Comparison of ENCODE assay signal across 8 mouse cellular contexts in genomic region chr6:52221337-52221992, GRCm38 (mm10). TPM values are rescaled to one million over a fixed set of nuclear protein-coding genes. Genes with fewer than 3 reads are reported as not detected.
DNase-seq lines count a peak whose midpoint lies in the region; ATAC-seq and TF ChIP-seq lines count a peak whose summit lies in the region.

Gene Hoxa7, minus strand, starts transcription at chr6:52221854.

- peak; percentile 39 for DNase-seq in G1E (ENCODE audit: low spot score)
- peak; percentile 73 to 84 for DNase-seq in cerebellum, adult 2 months
- peak; percentile 90 for DNase-seq in forebrain, postnatal 0 days
- DNase-seq in heart, postnatal 36 days = peak; percentile 90 to 91
- peak; percentile 68 to 81 for DNase-seq in layer of hippocampus, adult 2 months (ENCODE audit: low spot score in 2 of 2)
- DNase-seq in lung, adult 2 months = peak; percentile 86
- DNase-seq in testis, postnatal 10 days (ENCODE audit: low spot score) = peak; percentile 93

- peak within 1 kb of the TSS; percentile 62; the same call in 1 of the 2 replicates for H3K4me3 ChIP-seq in G1E (ENCODE audit: low read depth, low read length)
- peak within 1 kb of the TSS; percentile 65 for H3K4me3 ChIP-seq in cerebellum, adult 2 months (replicated peaks; ENCODE audit: insufficient read depth, low read depth, low read length)
- H3K4me3 ChIP-seq in forebrain, postnatal 0 days (ENCODE audit: low read depth, low read length) = peak within 1 kb of the TSS; percentile 50
- peak within 1 kb of the TSS; percentile 63 for H3K4me3 ChIP-seq in layer of hippocampus, adult 2 months
- H3K4me3 ChIP-seq in lung, adult 2 months (replicated peaks; ENCODE audit: extremely low read depth, low read depth, low read length) = peak within 1 kb of the TSS; percentile 82
- H3K4me3 ChIP-seq in neural tube, embryonic 15.5 days (replicated peaks) = peak within 1 kb of the TSS; percentile 65

- H3K27ac ChIP-seq in cerebellum, adult 2 months (ENCODE audit: insufficient read depth, low read length) = no peak within 1 kb of the TSS
- no peak within 1 kb of the TSS for H3K27ac ChIP-seq in forebrain, postnatal 0 days (ENCODE audit: low read depth, low read length)
- no peak within 1 kb of the TSS for H3K27ac ChIP-seq in layer of hippocampus, adult 2 months
- peak within 1 kb of the TSS; percentile 100 for H3K27ac ChIP-seq in neural tube, embryonic 15.5 days (replicated peaks)

- H3K4me1 ChIP-seq in G1E (ENCODE audit: insufficient read depth, low read depth, low read length) = peaks cover 10% of the 10 kb centered on the region
- no peaks in the 10 kb centered on the region for H3K4me1 ChIP-seq in cerebellum, adult 2 months (ENCODE audit: control insufficient read depth, insufficient read depth, low read length)
- peaks cover 4% of the 10 kb centered on the region; the same call in 1 of the 2 replicates for H3K4me1 ChIP-seq in forebrain, postnatal 0 days (ENCODE audit: insufficient read depth)
- peaks cover 3% of the 10 kb centered on the region; the same call in 1 of the 2 replicates for H3K4me1 ChIP-seq in lung, adult 2 months (ENCODE audit: control insufficient read depth, insufficient read depth, low read length)
- peaks cover 50% of the 10 kb centered on the region for H3K4me1 ChIP-seq in neural tube, embryonic 15.5 days

- H3K9ac ChIP-seq in forebrain, postnatal 0 days = peak within 1 kb of the TSS; percentile 62
- H3K9ac ChIP-seq in neural tube, embryonic 15.5 days (replicated peaks) = peak within 1 kb of the TSS; percentile 84

- no peaks in the 10 kb centered on the region for H3K36me3 ChIP-seq in G1E (replicated peaks)
- no peaks in the 10 kb centered on the region for H3K36me3 ChIP-seq in forebrain, postnatal 0 days (ENCODE audit: insufficient read depth)
- no peaks in the 10 kb centered on the region for H3K36me3 ChIP-seq in neural tube, embryonic 15.5 days

- ATAC-seq in G1E (ENCODE audit: extremely low read depth, insufficient number of reproducible peaks, low FRiP score, poor library complexity, severe bottlenecking) = peak; percentile 60
- peak; percentile 79 for ATAC-seq in forebrain, postnatal 0 days
- peak; percentile 34 for ATAC-seq in neural tube, embryonic 15.5 days (ENCODE audit: low FRiP score)

- TF ChIP-seq CTCF in G1E (IDR thresholded peaks at IDR 0.05; ENCODE audit: low read depth, low read length) = peak; percentile 83
- peak; percentile 88 for TF ChIP-seq CTCF in cerebellum, adult 2 months (IDR thresholded peaks at IDR 0.05; ENCODE audit: borderline replicate concordance, insufficient read depth, low read depth, low read length)
- peak; percentile 99 for TF ChIP-seq CTCF in forebrain, postnatal 0 days (IDR thresholded peaks at IDR 0.05; ENCODE audit: low read depth)
- TF ChIP-seq CTCF in layer of hippocampus, adult 2 months (conservative IDR thresholded peaks at IDR 0.05) = peak; percentile 100
- peak; percentile 82 for TF ChIP-seq CTCF in lung, adult 2 months (IDR thresholded peaks at IDR 0.05; ENCODE audit: insufficient read depth, low read length)

- no peak for TF ChIP-seq POLR2A in cerebellum, adult 2 months (IDR thresholded peaks at IDR 0.05; ENCODE audit: borderline replicate concordance, insufficient read depth, low read length)
- TF ChIP-seq POLR2A in lung, adult 2 months (IDR thresholded peaks at IDR 0.05; ENCODE audit: borderline replicate concordance, extremely low read depth, low read depth, low read length) = 0 out of 2 replicates have a peak, but pooled peaks have one; percentile 22

- H3K4me2 ChIP-seq in forebrain, postnatal 0 days (ENCODE audit: low read depth) = peak within 1 kb of the TSS; percentile 88
- H3K4me2 ChIP-seq in neural tube, embryonic 15.5 days = peak within 1 kb of the TSS; percentile 85

- WGBS in cerebellum, adult 2 months = under 1% methylated on average over 46 of the region's 46 CpGs
- 2% methylated on average over 46 of the region's 46 CpGs for WGBS in forebrain, postnatal 0 days
- 3% methylated on average over 46 of the region's 46 CpGs for WGBS in lung, adult 2 months
- under 1% methylated on average over 46 of the region's 46 CpGs for WGBS in neural tube, embryonic 15.5 days

- intact Hi-C loops in heart, postnatal 36 days (cut with DNase I) = loop anchor here (2.0 to 5.0 kb wide), 2 partner anchors 349 to 635 kb away; no protein-coding TSS in a partner anchor

- H3K27me3 ChIP-seq in G1E (ENCODE audit: insufficient read depth, low read length) = peaks cover 51% of the 10 kb centered on the region
- H3K27me3 ChIP-seq in cerebellum, adult 2 months (ENCODE audit: control insufficient read depth, insufficient read depth, low read length) = peaks cover 5% of the 10 kb centered on the region; the same call in 1 of the 2 replicates
- peaks cover 99% of the 10 kb centered on the region for H3K27me3 ChIP-seq in forebrain, postnatal 0 days (ENCODE audit: insufficient read depth, low read length)
- no peaks in the 10 kb centered on the region for H3K27me3 ChIP-seq in neural tube, embryonic 15.5 days (replicated peaks)

- H3K9me3 ChIP-seq in G1E (replicated peaks) = peaks cover 9% of the 10 kb centered on the region
- no peaks in the 10 kb centered on the region for H3K9me3 ChIP-seq in forebrain, postnatal 0 days (ENCODE audit: low read length)
- H3K9me3 ChIP-seq in neural tube, embryonic 15.5 days (replicated peaks) = no peaks in the 10 kb centered on the region

RNA-seq across cellular contexts. Expression of gene Hoxa7, which starts in this region (rescaled TPM):
- total RNA-seq in G1E (2014; fragmentation: Nextera tagmentation) (not detected in 2 replicates), G1E (2017) (0.23 and 0.66 TPM in 2 replicates)
- polyA plus RNA-seq in G1E (2012) = 0.11 TPM in 1 of 2 replicates, not detected in the other
- 0.07 and 0.16 TPM in 2 replicates for polyA plus RNA-seq in cerebellum, adult 2 months (2012; rRNA removed)
- not detected in 2 replicates for total RNA-seq in forebrain, postnatal 0 days (2014; rRNA removed)
- polyA plus RNA-seq in forebrain, postnatal 0 days (2015; fragmentation: Nextera tagmentation; extraction: Ambion mirVana) = not detected in 2 replicates
- total RNA-seq in heart, postnatal 36 days (2021) = under 1 TPM; 0.24 to 0.47 TPM
- not detected for total RNA-seq in layer of hippocampus, adult 2 months (2021)
- polyA plus RNA-seq in lung, adult 2 months (2012; rRNA removed) = 6.6 and 8.3 TPM in 2 replicates
- 86.8 and 109 TPM in 2 replicates for polyA plus RNA-seq in neural tube, embryonic 15.5 days (2015; fragmentation: Nextera tagmentation; extraction: Ambion mirVana)

Comparison
In these comparisons a context has a peak if more than half of its experiments do, and no peak if none do; other contexts are left out.
1. Peak in DNase-seq, ATAC-seq and H3K4me3 ChIP-seq in G1E; RNA of the gene not detected or under 1 TPM.
2. Peak in DNase-seq and H3K4me3 ChIP-seq in cerebellum, adult 2 months; RNA of the gene not detected or under 1 TPM.
3. Peak in DNase-seq, ATAC-seq, H3K4me3 ChIP-seq, H3K9ac ChIP-seq and H3K4me2 ChIP-seq in forebrain, postnatal 0 days; RNA of the gene not detected or under 1 TPM.
4. Peak in DNase-seq in heart, postnatal 36 days; RNA of the gene not detected or under 1 TPM.
5. Peak in DNase-seq and H3K4me3 ChIP-seq in layer of hippocampus, adult 2 months; RNA of the gene not detected or under 1 TPM.
6. DNase-seq: peak in every context shown above with its lines; median percentile 93 in testis, postnatal 10 days; 90 in heart, postnatal 36 days; 90 in forebrain, postnatal 0 days; 86 in lung, adult 2 months; 78 in cerebellum, adult 2 months; 74 in layer of hippocampus, adult 2 months; 39 in G1E.